Mouse (Mus musculus): ENCODE measurements around the gene Nhsl1. TPM values are rescaled to one million over a fixed set of nuclear protein-coding genes. Genes with fewer than 3 reads are reported as not detected.
"Not testable (repeated sequence)": the region's sequence is repeated elsewhere in the genome, so short reads cannot be mapped to it uniquely, and the experiment has no call there.

Gene Nhsl1
- total and polyA plus RNA-seq, 2 experiments from 2014 or later, result 7.2 to 18.0 TPM

GRCm38 (mm10) chr10:18545813-18546235 lies 227.0 kb downstream of the Nhsl1 start, which contains the start of gene Hebp2:
TSS of gene Hebp2 (minus strand) at chr10:18546076.
- no peaks in the 10 kb centered on the region for H3K9me3 ChIP-seq (ENCODE audit: low read length)
- peak; percentile 84 for TF ChIP-seq CTCF (IDR thresholded peaks at IDR 0.05)
- H3K4me1 ChIP-seq (ENCODE audit: insufficient read depth, low read length), result no peaks in the 10 kb centered on the region
- peak within 1 kb of the TSS; percentile 70 for H3K9ac ChIP-seq (replicated peaks; ENCODE audit: low read length, poor library complexity, severe bottlenecking)
- DNase-seq (ENCODE audit: low spot score) (peak; percentile 85), ATAC-seq (ENCODE audit: low FRiP score) (peak; percentile 79)
- peak within 1 kb of the TSS; percentile 62 for H3K4me3 ChIP-seq (ENCODE audit: low read depth, low read length)
- no peaks in the 10 kb centered on the region for H3K36me3 ChIP-seq (ENCODE audit: insufficient read depth, low read length)
- H3K27me3 ChIP-seq (ENCODE audit: insufficient read depth, low read length), result no peaks in the 10 kb centered on the region
- WGBS, result under 1% methylated on average over 22 of the region's 22 CpGs
- no peak within 1 kb of the TSS; the same call in 1 of the 2 replicates for H3K27ac ChIP-seq (ENCODE audit: low read depth, low read length)
- peak within 1 kb of the TSS; percentile 96 for H3K4me2 ChIP-seq (ENCODE audit: low read depth, low read length, poor library complexity, severe bottlenecking)

GRCm38 (mm10) chr10:18547381-18547780 lies 228.6 kb downstream of the Nhsl1 start:
- Histone ChIP-seq H3K4me2 (ENCODE audit: low read depth, low read length, poor library complexity, severe bottlenecking) (no peak overlapping the region), H3K4me1 (ENCODE audit: insufficient read depth, low read length) (no peaks in the 10 kb centered on the region), H3K4me3 (ENCODE audit: low read depth, low read length) (no peak overlapping the region), H3K36me3 (ENCODE audit: insufficient read depth, low read length) (no peaks in the 10 kb centered on the region), H3K27ac (ENCODE audit: low read depth, low read length) (no peak overlapping the region), H3K9me3 (ENCODE audit: low read length) (no peaks in the 10 kb centered on the region), H3K27me3 (ENCODE audit: insufficient read depth, low read length) (no peaks in the 10 kb centered on the region), H3K9ac (replicated peaks; ENCODE audit: low read length, poor library complexity, severe bottlenecking) (no peak overlapping the region)
- WGBS, result 97% methylated on average over 4 of the region's 4 CpGs
- no peak for TF ChIP-seq CTCF (IDR thresholded peaks at IDR 0.05)
- DNase-seq (ENCODE audit: low spot score), result no peak
- no peak for ATAC-seq (ENCODE audit: low FRiP score)

- DNase-seq (ENCODE audit: low spot score) (peak; percentile 73), ATAC-seq (ENCODE audit: low FRiP score) (peak; percentile 68; the same call in 1 of the 2 replicates)
- Histone ChIP-seq H3K36me3 (ENCODE audit: insufficient read depth, low read length) (no peaks in the 10 kb centered on the region), H3K9ac (replicated peaks; ENCODE audit: low read length, poor library complexity, severe bottlenecking) (peak overlapping the region; percentile 48), H3K27me3 (ENCODE audit: insufficient read depth, low read length) (no peaks in the 10 kb centered on the region), H3K27ac (ENCODE audit: low read depth, low read length) (no peak overlapping the region), H3K4me1 (ENCODE audit: insufficient read depth, low read length) (no peaks in the 10 kb centered on the region), H3K4me2 (ENCODE audit: low read depth, low read length, poor library complexity, severe bottlenecking) (peak overlapping the region; percentile 62), H3K4me3 (ENCODE audit: low read depth, low read length) (peak overlapping the region; percentile 44), H3K9me3 (ENCODE audit: low read length) (no peaks in the 10 kb centered on the region)
- TF ChIP-seq CTCF (IDR thresholded peaks at IDR 0.05), result no peak
- WGBS, result 9% methylated on average over 35 of the region's 35 CpGs
Observed at GRCm38 (mm10) chr10:18549321-18550216, 230.8 kb downstream of the Nhsl1 start.

DNA sequence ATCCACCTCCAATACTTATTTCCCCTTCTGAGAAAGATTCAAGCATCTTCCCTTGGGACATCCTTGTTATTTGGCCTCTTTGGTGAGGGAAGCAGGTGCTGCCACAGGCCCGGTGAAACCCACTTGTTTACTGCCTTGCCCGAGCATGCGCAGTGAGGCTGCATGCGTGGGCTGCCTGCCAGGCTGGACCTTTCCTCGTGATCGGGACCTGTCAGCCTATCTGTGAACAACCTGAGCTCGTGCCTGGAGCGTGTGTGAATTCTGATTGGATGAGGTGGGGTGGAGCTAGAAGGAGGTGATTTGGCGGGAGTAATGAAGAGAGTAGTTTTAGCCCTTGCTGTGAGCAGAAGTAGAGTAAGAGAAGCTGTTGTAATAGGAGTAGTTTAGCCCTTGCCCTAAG lies 240.3 kb downstream of the Nhsl1 start:
- H3K27ac ChIP-seq (ENCODE audit: low read depth, low read length); ATAC-seq (ENCODE audit: low FRiP score); H3K27me3 ChIP-seq (ENCODE audit: insufficient read depth, low read length); H3K4me3 ChIP-seq (ENCODE audit: low read depth, low read length); H3K9me3 ChIP-seq (ENCODE audit: low read length); DNase-seq (ENCODE audit: low spot score); H3K4me1 ChIP-seq (ENCODE audit: insufficient read depth, low read length); H3K36me3 ChIP-seq (ENCODE audit: insufficient read depth, low read length); H3K4me2 ChIP-seq (ENCODE audit: low read depth, low read length, poor library complexity, severe bottlenecking); H3K9ac ChIP-seq (replicated peaks; ENCODE audit: low read length, poor library complexity, severe bottlenecking): not testable (repeated sequence)
- WGBS, result 86% methylated on average over 9 of the region's 9 CpGs

DNA sequence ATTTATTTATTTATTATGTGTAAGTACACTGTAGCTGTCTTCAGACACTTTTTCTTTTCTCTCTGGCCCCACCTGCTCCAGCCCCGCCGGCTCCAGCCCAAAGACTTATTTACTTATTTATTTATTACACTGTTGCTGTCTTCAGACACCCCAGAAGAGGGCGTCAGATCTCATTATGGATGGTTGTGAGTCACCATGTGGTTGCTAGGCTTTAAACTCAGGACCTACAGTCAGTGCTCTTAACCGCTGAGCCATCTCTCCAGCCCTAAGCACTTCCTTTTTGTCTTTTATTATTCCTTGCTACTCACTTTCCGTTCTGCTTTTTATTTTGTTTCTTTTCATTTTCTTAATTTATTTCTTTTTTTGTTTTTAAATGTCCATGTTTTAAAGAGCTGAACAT lies 242.7 kb downstream of the Nhsl1 start:
- Histone ChIP-seq H3K4me2 (ENCODE audit: low read depth, low read length, poor library complexity, severe bottlenecking) (no peak overlapping the region), H3K4me1 (ENCODE audit: insufficient read depth, low read length) (no peaks in the 10 kb centered on the region), H3K9me3 (ENCODE audit: low read length) (no peaks in the 10 kb centered on the region), H3K27me3 (ENCODE audit: insufficient read depth, low read length) (no peaks in the 10 kb centered on the region), H3K9ac (replicated peaks; ENCODE audit: low read length, poor library complexity, severe bottlenecking) (no peak overlapping the region), H3K36me3 (ENCODE audit: insufficient read depth, low read length) (no peaks in the 10 kb centered on the region), H3K4me3 (ENCODE audit: low read depth, low read length) (no peak overlapping the region), H3K27ac (ENCODE audit: low read depth, low read length) (no peak overlapping the region)
- ATAC-seq (ENCODE audit: low FRiP score), result no peak
- TF ChIP-seq CTCF (IDR thresholded peaks at IDR 0.05), result peak; percentile 8; the same call in 1 of the 2 replicates
- 48% methylated on average over 5 of the region's 5 CpGs for WGBS
- DNase-seq (ENCODE audit: low spot score), result no peak

DNA sequence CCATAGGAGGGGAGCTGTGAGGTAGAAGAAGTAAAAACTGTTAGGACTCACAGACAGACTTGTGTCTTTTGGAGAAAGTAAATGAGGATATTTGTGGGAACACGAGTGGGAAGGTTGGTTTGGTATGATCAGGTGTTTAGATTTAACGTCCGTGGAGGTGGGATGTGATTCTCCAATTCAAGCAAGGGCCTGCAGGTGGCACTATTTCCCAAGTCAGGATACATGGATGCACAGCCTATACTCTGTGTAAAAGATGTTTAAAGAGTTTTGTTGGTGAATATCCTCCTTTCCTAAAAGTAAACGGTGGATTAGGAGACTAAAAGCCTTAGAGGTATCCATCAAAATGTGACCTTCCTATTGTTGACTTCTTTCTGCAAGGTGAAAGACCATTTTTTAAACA lies 244.2 kb downstream of the Nhsl1 start:
- Histone ChIP-seq H3K27ac (ENCODE audit: low read depth, low read length) (no peak overlapping the region), H3K4me2 (ENCODE audit: low read depth, low read length, poor library complexity, severe bottlenecking) (no peak overlapping the region), H3K4me1 (ENCODE audit: insufficient read depth, low read length) (no peaks in the 10 kb centered on the region), H3K36me3 (ENCODE audit: insufficient read depth, low read length) (no peaks in the 10 kb centered on the region), H3K4me3 (ENCODE audit: low read depth, low read length) (no peak overlapping the region), H3K27me3 (ENCODE audit: insufficient read depth, low read length) (no peaks in the 10 kb centered on the region), H3K9ac (replicated peaks; ENCODE audit: low read length, poor library complexity, severe bottlenecking) (no peak overlapping the region), H3K9me3 (ENCODE audit: low read length) (no peaks in the 10 kb centered on the region)
- DNase-seq (ENCODE audit: low spot score), result peak; percentile 48
- WGBS, result 5% methylated on average over 4 of the region's 4 CpGs
- no peak for ATAC-seq (ENCODE audit: low FRiP score)
- TF ChIP-seq CTCF (IDR thresholded peaks at IDR 0.05), result peak; percentile 79

Measured in midbrain, postnatal 0 days (tissue).